Mouse (Mus musculus) mouse embryonic stem cell (cell line): Measurements from ENCODE around the gene Sympk.
"Not testable (repeated sequence)": the region's sequence is repeated elsewhere in the genome, so short reads cannot be mapped to it uniquely, and the experiment has no call there.

Experiments
- in situ Hi-C, 2 experiments: fragments of 300-500 bp; cut with MboI; formaldehyde crosslinking; loops; 1 replicate in 1 of 2; 3 replicates in 1 of 2; pipeline ENCODE4 v1.14.3; 2019 to 2020; ENCODE audit warnings: low sequenced_read_pairs in 2 of 2, low pct_unique_long_range_greater_than_20kb in 1 of 2, mixed read lengths in 1 of 2; ENCODE audit not compliant: unreplicated experiment in 1 of 2

The Sympk gene

DNA sequence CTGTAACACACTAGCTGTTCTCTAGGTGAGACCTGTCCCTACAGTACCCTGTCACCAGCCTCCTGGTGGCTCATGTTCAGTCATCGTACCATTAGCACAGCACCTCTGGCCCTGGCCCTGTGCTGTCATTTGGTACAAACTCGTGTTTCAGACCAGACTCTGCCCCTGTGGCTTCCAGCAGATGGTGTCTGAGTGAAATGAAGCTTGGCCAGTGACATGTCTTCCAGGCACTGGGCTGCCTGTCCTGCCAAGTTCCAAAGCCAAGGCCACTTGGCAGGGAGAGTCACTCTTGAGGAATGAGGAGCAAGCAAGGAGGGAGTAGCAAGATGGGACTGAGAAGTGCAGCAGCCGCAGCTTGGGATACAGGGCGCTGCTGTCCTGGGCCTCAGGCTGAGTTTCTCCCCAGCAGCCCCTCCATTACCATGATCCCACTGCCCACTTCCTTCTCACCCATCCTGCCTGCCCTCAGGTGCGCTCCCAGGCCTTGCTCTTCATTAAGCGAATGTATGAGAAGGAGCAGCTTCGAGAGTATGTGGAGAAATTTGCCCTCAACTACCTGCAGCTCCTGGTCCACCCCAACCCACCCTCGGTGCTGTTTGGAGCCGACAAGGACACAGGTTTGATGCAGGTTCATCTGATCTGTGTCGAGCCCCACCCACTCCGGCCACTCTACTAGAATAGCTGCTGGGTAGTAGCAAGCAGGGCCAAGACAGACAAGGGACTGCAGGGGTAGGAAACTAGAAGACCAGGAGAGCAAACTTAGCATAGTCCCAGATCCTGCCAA, 22.3 kb downstream of the Sympk start:
- in situ Hi-C loops, result no loop called here

DNA sequence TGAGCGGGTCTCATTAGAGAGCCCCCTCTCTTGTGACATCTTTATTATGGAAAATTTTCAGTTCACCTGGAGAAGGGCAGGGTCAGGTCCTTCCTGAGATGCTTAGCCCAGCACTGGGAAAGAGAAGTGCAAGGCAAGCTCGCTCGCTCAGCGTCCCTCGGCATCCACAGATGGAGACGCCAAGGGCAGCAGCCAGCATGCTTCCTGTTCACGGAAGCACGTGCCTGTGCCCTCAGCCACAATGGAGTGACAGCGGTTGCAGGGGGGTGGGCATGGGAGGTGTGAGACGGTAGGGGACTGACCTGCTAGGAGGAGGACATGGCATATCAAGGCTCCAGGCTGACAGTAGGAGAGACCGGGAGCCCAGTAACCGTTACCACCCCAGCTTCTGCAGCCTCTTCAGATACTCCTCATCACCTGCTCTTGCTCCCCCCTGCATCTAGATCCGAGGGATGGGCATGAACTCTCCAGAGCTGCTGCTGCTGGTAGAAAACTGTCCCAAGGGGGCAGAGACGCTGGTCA, 23.9 kb downstream of the Sympk start:
- in situ Hi-C loops, result no loop called here

DNA sequence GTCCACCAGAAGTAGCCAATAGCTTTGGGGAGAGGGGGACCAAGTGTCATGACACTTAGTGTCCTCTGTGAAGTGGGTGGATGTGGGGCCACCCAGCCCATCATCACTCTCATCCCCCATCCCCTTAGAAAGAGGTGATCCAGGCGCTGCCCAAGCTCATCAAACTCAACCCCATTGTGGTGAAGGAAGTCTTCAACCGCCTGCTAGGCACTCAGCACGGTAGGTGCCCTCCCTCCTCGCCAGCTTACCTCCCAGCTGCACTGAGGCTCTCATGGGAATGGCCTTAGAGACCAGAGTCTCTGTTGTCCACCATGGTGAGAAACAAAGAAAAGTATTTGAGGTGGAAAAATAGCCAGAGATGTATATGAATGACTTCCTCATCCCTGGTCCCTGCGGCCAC, 25.1 kb downstream of the Sympk start:
- in situ Hi-C loops, result no loop called here

DNA sequence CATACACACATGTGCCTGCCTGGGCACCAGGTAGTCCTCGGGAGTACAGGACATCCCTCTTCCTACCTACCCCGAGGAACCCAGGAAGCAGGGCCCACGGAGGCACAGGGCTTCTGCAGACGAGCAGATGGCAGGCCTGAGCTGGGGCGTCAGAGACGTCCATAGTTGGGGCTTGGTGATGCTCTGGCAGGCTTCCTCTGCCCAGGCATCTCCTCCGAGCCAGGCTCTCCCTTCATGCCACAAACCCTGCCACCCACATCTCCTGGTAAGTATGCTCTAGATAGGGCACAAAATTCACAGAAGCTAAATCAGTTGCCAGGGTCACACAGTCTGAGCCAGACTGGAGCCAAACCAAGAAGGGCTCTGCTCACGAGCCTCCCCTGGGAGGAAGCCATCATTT, 26.0 kb downstream of the Sympk start:
- in situ Hi-C loops, result no loop called here

DNA sequence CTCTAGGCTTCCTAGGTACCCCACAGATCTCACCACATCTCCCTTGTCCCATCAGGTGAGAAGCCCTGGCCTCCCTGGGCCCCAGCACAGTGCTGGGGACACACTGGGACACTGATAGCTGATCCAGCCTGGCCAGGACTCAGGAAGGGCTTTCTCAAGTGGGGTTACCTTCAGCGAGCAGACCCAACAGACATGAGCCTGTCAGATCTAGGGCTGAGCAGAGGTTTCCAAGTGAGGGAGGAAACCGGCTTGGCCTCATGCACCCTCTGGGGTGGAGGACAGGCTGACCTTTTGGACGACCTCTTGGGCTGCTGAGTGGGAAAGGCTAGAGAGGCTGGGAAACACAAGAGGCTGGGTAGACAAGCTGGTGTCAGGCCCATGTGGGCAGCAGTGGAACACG, 27.0 kb downstream of the Sympk start:
- in situ Hi-C loops, result no loop called here

DNA sequence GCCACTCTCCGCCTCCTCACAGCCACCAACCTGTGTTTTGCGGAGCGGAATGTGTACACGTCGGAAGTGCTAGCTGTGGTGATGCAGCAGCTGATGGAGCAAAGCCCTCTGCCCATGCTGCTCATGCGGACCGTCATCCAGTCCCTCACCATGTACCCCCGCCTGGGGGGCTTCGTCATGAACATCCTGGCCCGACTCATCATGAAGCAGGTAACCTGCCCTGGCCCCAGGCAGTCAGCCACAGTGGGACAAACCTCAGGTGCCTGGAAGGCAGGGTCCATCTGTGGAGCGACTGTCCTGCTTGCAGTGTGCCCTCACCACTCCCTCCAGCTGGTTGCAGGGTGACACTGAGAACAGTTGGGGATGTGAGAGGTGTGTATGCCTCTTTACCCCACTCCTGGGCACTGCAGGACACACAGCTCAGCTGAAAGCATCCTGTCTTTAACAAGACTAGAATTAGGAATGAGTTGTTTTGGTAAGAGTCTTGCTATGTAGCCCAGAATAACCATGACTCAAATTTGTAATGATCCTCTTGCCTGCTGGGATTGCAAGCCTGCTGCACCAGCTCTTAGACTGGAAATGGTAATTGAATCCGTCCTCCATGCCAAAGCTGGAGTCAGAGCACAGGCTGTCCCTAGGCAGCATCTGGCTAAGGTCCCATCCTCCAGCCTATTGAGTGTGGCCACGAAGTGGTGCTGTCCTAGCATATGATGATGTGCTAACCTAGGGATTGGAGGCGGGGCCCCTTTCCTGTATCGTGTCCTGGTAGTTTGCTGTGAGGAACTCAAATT, 28.4 kb downstream of the Sympk start:
- in situ Hi-C loops, result no loop called here

DNA sequence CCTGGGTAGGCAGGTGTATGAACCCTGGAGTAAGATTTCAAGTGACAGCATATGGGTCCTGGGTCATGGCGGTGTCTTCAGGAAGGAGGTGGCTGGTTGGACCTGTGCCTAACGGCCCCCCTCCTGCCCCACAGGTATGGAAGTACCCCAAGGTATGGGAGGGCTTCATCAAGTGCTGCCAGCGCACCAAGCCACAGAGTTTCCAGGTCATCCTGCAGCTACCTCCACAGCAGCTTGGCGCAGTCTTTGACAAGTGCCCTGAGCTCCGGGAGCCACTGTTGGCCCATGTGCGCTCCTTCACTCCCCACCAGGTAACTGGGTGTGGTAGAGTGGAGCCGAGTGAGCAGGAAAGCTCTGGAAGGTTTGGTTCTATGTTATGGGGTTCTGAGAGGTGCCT, 29.0 kb downstream of the Sympk start:
- in situ Hi-C loops, result no loop called here

DNA sequence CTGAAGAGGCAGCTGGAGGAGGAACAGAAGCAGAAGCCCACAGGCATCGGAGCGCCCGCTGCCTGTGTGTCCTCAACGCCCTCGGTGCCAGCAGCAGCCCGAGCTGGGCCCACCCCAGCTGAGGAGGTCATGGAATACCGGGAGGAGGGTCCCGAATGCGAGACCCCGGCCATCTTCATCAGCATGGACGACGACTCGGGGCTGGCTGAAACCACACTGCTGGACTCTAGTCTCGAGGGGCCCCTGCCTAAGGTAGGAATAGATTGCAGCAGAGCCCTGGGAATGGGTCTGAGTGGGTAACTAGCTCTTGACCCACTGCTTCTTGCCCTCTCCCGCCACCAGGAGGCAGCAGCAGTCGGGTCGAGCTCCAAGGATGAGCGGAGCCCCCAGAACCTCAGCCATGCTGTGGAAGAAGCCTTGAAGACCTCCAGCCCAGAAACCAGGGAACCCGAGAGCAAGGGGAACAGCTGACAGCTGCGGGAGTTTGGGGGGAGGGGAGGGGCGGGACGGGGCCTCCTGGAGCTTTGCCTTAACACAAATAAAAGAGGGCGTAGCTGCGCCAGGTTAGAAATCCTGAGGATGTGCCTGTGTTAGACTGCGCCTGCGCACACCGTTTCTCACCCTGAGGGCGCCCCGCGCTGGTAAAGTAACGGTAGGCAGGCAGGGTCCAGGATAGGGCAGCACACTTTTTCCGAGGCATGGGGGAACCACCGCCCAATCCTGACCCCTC, 30.0 kb downstream of the Sympk start, which contains the start of gene Rsph6a:
Rsph6a (plus strand) TSS at position 644 of the 730 bp plus-strand sequence.
- in situ Hi-C loops, result no loop called here

DNA sequence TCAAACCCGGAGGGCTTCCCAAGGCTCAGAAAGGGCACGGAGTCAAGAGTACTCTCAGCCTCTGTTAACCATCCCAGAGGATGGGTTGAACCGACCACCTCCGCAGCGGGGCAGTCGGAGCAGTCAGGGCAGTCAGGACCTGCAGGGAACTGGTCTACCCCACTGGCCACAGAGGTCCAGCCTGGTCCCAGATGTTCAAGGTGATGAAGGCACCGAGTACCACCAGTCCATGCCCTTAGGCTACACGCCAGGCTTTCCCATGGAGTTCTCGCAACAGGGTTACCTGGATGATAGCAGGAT, 30.6 kb downstream of the Sympk start:
- in situ Hi-C loops, result no loop called here

DNA sequence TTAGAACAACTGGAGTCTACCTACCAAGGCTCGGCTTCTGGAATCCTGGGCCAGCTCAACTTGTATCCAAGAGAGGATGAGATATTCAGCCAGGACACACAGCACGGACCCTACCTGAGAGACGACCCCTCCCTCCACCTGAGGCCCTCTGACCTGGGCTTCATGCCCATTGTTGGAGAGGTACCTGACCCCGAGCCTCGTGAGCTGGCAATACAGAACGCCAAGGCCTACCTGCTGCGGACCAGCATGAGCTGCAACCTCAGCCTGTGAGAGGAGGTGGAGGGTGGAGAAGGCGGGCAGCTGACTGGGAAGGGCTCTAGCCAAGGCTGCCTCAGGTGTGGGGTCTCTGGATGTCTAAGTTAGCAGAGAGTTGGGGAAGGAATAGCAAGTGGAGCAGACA, 30.9 kb downstream of the Sympk start:
- in situ Hi-C loops, result no loop called here

DNA sequence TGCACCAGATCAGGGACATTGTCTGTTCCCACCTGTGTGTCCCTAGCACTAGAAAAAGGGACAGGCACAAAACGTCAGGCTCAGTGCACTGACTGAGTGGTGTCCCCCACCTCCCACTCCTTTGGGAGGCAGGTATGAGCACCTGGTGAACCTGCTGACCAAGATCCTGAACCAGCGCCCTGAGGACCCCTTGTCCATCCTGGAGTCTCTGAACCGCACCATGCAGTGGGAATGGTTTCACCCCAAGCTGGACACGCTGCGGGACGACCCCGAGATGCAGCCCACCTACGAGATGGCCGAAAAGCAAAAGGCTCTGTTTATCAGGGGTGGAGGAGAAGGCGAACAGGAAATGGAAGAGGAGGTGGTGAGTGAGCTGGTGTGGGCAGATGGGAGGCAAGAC, 33.2 kb downstream of the Sympk start:
- in situ Hi-C loops, result no loop called here

DNA sequence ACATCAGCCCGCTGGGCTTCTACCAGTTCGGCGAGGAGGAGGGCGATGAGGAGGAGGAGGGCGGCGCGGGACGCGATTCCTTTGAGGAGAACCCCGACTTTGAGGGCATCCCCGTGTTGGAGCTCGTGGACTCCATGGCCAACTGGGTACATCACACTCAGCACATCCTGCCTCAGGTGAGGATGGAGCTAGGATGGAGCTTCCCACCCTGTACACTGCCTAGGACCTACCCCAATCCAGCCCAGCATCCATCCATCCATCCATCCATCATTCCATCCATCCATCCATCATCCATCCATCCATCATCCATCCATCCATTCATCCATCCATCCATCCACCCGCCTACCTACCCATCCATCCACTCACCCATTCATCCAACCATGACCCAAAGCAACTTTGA, 41.7 kb downstream of the Sympk start:
- in situ Hi-C loops, result no loop called here

DNA sequence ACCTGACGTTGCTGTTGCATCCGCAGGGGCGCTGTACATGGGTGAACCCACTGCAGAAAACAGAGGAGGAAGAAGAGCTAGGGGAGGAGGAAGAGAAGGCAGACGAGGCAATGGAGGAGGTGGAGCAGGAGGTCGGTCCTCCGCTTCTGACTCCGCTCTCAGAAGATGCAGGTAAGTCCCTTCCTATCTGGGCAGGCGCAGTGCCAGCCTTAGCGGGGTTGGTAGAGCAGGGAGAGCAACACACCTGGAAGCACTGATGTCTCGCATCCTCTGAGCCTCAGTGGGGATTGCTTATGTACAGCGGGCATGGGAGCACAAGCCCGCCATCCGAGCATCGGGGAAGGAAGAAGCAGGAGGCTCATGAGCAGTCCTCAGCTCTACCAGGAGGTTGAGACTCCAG, 42.9 kb downstream of the Sympk start:
- in situ Hi-C loops, result no loop called here

DNA sequence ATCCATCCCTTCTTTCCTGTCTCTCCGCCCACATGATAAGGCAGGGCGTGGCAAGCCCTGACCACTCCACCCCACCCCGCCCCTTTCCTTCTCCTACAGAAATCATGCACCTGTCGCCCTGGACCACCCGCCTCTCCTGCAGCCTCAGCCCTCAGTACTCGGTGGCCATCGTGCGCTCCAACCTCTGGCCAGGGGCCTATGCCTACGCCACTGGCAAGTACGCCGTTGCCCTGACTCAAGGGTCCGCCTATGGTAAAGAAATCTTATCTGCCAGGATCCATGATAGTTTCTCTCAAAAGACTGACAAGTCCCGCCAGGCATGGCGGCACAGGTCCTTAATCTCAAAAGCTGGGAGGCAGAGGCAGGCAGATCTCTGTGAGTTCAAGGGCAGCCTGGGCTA, 43.8 kb downstream of the Sympk start:
- in situ Hi-C loops, result no loop called here

DNA sequence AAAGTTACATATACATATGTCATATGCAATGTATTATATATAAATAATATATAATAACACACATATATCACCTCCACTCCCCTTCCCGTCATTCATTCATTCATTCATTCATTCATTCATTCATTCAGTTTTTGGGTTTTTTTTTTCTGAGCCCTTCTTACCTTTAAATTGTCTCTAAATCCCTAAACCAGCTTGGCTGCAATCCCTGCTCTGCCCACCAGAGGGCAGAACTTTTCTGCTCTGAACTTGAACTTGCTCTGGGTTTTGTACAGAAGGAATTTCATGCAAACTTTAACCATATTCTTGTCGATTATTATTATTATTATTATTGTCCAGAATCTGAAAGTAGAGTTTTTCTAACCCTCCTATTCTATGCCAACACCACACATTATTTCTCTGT, 44.5 kb downstream of the Sympk start:
- in situ Hi-C loops, result no loop called here

DNA sequence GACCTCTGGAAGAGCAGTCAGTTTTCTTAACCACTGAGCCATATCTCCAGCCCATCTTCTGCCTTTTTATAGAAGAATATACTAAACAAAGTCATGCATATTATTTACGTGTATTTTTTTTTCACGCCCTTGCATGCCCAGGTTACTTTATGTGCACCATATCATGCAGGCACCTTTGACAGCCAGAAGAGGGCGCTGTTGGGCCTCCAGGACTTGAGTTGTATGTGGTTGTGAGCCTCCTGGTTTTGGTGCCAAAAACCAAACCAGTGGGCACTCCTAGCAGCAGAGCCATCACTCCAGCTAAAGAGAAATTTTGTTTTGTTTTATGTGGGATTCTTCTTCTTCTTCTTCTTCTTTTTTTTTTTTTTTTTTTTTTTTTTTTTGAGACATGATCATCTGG, 45.3 kb downstream of the Sympk start:
- in situ Hi-C loops, result no loop called here

DNA sequence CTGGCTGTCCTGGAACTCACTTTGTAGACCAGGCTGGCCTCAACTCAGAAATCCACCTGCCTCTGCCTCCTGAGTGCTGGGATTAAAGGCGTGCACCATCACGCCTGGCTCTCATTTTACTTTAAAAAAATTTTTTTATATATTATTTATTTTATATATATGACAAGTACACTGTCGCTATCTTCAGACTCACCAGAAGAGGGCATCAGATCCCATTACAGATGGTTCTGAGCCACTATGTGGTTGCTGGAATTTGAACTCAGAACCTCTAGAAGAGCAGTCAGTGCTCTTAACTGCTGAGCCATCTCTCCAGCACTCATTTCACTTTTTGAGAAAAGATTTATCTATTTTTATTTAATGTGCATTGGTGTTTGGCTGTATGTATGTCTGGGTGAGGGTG, 46.8 kb downstream of the Sympk start:
- in situ Hi-C loops, result not testable (repeated sequence)

DNA sequence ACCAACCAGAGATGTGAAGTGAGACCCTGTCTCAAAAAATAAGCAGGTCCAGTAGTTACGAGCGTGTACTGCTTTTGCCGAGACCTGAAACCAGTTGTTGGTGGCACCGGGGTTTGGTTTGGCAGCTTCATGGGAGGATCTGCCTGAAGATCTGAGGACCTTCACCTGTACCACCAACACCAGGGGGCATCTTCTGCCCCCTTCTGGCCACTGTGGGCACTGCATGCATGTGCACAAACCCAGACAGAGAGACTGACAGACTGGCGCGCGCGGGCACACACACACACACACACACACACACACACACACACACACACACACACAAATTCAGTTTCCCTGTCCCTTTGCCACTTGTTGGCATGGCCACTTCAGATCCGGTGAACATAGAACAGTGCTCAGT, 49.3 kb downstream of the Sympk start:
- in situ Hi-C loops, result no loop called here

DNA sequence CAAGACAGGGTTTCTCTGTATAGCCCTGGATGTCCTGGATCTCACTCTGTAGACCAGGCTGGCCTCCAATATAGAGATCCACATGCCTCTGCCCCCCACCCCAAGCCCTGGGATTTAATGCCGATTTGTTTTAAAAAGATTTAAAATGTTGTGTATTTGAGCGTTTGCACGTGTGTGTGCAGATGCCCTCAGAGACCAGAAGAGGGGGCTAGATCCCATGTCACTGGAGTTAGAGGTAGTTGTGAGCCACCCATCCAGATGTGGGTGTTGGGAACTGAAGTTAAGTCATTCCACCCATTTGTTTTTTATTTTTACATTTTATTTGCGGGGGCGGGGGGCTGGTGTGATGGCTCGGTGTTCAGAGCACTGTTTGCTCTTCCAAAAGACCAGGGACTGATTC, 50.3 kb downstream of the Sympk start:
- in situ Hi-C loops, result no loop called here
